Mouse (Mus musculus): ENCODE results near the gene Zfyve21. TPM values are rescaled to one million over a fixed set of nuclear protein-coding genes. Genes with fewer than 3 reads are reported as not detected.

Zfyve21 gene
- polyA plus RNA-seq, 2 experiments, result 38.4 to 52.0 TPM

DNA sequence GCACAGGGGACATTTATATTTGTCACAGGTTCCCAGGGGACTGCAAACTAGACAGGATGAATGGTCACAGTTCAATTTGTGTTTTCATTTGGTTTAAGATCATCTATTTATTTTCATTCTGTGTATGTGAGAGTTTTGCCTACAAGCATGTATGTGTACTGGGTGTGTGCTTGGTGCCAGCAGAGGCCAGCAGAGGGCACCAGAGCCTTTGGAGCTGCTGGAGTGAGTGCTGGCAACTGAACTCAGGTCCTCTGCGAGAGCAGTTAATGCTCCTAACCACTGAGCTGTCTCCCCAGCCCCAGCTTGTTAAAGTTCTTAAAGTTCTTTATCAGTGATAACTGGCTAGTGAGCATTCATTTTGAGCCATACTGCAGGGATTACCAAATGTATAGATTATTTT, 34.4 kb upstream of the Zfyve21 start:
- Histone ChIP-seq H3K4me2 (ENCODE audit: low read depth) (no peak overlapping the region), H3K4me3 (ENCODE audit: insufficient read depth in 1 of 2, low read depth in 2 of 2, low read length in 2 of 2) (no peak overlapping the region), H3K9ac (replicated peaks) (no peak overlapping the region), H3K27me3 (ENCODE audit: control insufficient read depth, insufficient read depth, low read length) (no peaks in the 10 kb centered on the region), H3K9me3 (ENCODE audit: control insufficient read depth, low read length) (no peaks in the 10 kb centered on the region), H3K36me3 (replicated peaks; ENCODE audit: control insufficient read depth, insufficient read depth, low read depth) (peaks cover 38% of the 10 kb centered on the region), H3K27ac (no peak overlapping the region), H3K4me1 (replicated peaks; ENCODE audit: control insufficient read depth in 2 of 2, insufficient read depth in 2 of 2, low read length in 1 of 2) (no peaks in the 10 kb centered on the region)
- TF ChIP-seq EP300 (IDR thresholded peaks at IDR 0.05; ENCODE audit: low read depth) (no peak), CTCF (IDR thresholded peaks at IDR 0.05; ENCODE audit: low read depth) (peak; percentile 63)
- ATAC-seq (ENCODE audit: insufficient read depth) (no peak), DNase-seq (ENCODE audit: low read depth in 3 of 3, low spot score in 3 of 3) (no peak)
- WGBS (ENCODE audit: insufficient replicate concordance), result 86% methylated on average over 1 of the region's 1 CpGs

DNA sequence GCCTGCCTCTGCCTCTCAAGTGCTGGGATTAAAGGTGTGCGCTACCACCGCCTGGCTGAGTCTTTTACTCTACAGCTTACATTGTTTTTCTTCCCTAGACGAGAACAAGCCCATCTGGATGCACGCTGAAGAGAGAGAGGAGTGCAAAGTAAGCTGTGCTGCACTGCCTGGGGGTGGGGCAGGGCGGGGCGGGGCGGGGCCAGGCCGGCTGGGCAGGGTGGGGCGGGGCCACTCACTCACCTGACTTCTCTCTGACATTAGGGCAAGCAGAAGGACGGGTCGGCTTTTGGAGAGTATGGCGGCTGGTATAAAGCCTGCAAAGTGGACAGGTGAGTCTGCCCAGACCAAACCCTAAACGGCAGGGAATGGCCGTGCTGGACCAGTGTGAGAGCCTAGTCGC, 28.8 kb upstream of the Zfyve21 start:
- Histone ChIP-seq H3K9me3 (ENCODE audit: control insufficient read depth, low read length) (no peaks in the 10 kb centered on the region), H3K36me3 (replicated peaks; ENCODE audit: control insufficient read depth, insufficient read depth, low read depth) (peaks cover 27% of the 10 kb centered on the region), H3K4me1 (replicated peaks; ENCODE audit: control insufficient read depth in 2 of 2, insufficient read depth in 2 of 2, low read length in 1 of 2) (peaks cover 0 to 9% of the 10 kb centered on the region in 2 experiments; a peak in 3 of 4 replicates), H3K27me3 (ENCODE audit: control insufficient read depth, insufficient read depth, low read length) (no peaks in the 10 kb centered on the region), H3K4me2 (ENCODE audit: low read depth) (no peak overlapping the region), H3K27ac (no peak overlapping the region), H3K4me3 (ENCODE audit: insufficient read depth in 1 of 2, low read depth in 2 of 2, low read length in 2 of 2) (no peak overlapping the region), H3K9ac (replicated peaks) (no peak overlapping the region)
- WGBS (ENCODE audit: insufficient replicate concordance), result 67% methylated on average over 14 of the region's 15 CpGs
- ATAC-seq (ENCODE audit: insufficient read depth), result no peak
- TF ChIP-seq CTCF (IDR thresholded peaks at IDR 0.05; ENCODE audit: low read depth) (no peak), EP300 (IDR thresholded peaks at IDR 0.05; ENCODE audit: low read depth) (no peak)
- DNase-seq (ENCODE audit: low read depth in 3 of 3, low spot score in 3 of 3), result no peak

DNA sequence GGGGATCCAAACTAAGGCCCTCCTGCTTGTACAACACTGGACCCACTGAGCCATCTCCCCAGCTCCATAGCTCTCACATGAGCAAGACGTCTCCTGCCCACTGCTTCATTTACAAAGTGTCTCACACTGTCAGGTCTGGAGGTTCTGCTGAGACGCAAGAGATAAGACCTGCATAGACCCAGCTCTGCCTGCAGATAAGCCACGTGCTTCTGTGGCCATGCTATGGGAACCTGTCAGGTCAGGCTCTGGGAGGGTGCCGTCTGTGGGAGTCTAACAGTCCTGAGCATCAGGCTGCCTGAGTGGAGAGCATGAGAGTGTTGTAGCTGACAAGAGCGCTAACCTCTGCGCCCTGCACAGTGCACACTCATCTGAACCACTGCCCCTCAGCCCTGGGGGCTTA, 27.0 kb upstream of the Zfyve21 start:
- H3K27ac ChIP-seq, result no peak overlapping the region
- H3K4me1 ChIP-seq (replicated peaks; ENCODE audit: control insufficient read depth in 2 of 2, insufficient read depth in 2 of 2, low read length in 1 of 2), result peaks cover 0 to 9% of the 10 kb centered on the region in 2 experiments; a peak in 3 of 4 replicates
- no peak overlapping the region for H3K4me3 ChIP-seq (ENCODE audit: insufficient read depth in 1 of 2, low read depth in 2 of 2, low read length in 2 of 2)
- no peak for DNase-seq (ENCODE audit: low read depth in 3 of 3, low spot score in 3 of 3)
- no peak for TF ChIP-seq CTCF (IDR thresholded peaks at IDR 0.05; ENCODE audit: low read depth)
- no peak for TF ChIP-seq EP300 (IDR thresholded peaks at IDR 0.05; ENCODE audit: low read depth)
- H3K9ac ChIP-seq (replicated peaks), result no peak overlapping the region
- peaks cover 27% of the 10 kb centered on the region for H3K36me3 ChIP-seq (replicated peaks; ENCODE audit: control insufficient read depth, insufficient read depth, low read depth)
- 44% methylated on average over 6 of the region's 6 CpGs for WGBS (ENCODE audit: insufficient replicate concordance)
- ATAC-seq (ENCODE audit: insufficient read depth), result peak; percentile 73
- H3K27me3 ChIP-seq (ENCODE audit: control insufficient read depth, insufficient read depth, low read length), result no peaks in the 10 kb centered on the region
- no peak overlapping the region for H3K4me2 ChIP-seq (ENCODE audit: low read depth)
- H3K9me3 ChIP-seq (ENCODE audit: control insufficient read depth, low read length), result no peaks in the 10 kb centered on the region

DNA sequence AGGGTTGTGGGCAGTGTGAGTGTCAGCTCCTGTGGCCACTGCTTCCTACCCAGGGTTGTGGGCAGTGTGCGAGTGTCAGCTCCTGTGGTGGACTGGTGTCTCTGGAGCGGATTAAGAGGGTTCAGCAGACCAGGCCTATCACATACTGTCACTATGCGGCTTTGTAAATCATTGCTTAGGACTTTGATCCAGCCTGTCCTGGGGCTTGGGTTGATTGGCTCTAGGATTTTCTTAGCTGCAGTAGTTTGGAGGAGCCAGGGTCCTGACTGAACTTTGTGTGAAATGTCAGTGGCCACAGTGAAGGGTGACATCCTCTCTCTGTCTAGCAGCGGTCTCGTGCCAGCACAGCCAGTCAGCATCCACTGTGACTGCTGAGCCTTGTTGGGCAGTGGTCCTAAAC, 23.9 kb upstream of the Zfyve21 start:
- H3K36me3 ChIP-seq (replicated peaks; ENCODE audit: control insufficient read depth, insufficient read depth, low read depth), result peaks cover 20% of the 10 kb centered on the region
- no peak for TF ChIP-seq CTCF (IDR thresholded peaks at IDR 0.05; ENCODE audit: low read depth)
- no peak for TF ChIP-seq EP300 (IDR thresholded peaks at IDR 0.05; ENCODE audit: low read depth)
- peak overlapping the region; percentile 33; the same call in 1 of the 2 replicates for H3K27ac ChIP-seq
- H3K4me3 ChIP-seq (ENCODE audit: insufficient read depth in 1 of 2, low read depth in 2 of 2, low read length in 2 of 2), result no peak overlapping the region
- DNase-seq (ENCODE audit: low read depth in 3 of 3, low spot score in 3 of 3) (no peak), ATAC-seq (ENCODE audit: insufficient read depth) (peak; percentile 42)
- no peaks in the 10 kb centered on the region for H3K9me3 ChIP-seq (ENCODE audit: control insufficient read depth, low read length)
- H3K4me1 ChIP-seq (replicated peaks; ENCODE audit: control insufficient read depth in 2 of 2, insufficient read depth in 2 of 2, low read length in 1 of 2), result peaks cover 2 to 9% of the 10 kb centered on the region in 2 experiments; a peak in 3 of 4 replicates
- H3K4me2 ChIP-seq (ENCODE audit: low read depth), result no peak overlapping the region
- WGBS (ENCODE audit: insufficient replicate concordance), result 79% methylated on average over 5 of the region's 5 CpGs
- H3K27me3 ChIP-seq (ENCODE audit: control insufficient read depth, insufficient read depth, low read length), result no peaks in the 10 kb centered on the region
- H3K9ac ChIP-seq (replicated peaks), result no peak overlapping the region

DNA sequence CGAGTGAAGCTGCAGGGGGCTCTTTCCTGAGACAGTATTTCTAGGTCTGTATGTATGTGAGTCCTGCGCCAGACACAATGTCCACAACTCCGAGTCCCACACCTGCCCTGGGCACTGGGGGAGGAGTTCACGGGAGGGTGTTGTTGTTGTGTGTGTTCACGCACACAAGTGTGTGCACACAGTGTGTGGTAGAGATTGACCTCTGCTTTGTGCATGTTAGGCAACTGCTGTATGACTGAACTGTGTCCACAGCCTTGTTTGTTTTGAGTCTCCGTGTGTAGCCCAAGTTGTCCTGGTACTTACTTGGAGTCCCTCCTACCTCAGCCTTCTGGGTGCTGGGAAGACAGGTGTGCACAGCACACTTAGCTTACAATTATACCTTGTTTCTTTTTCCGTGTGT, 23.3 kb upstream of the Zfyve21 start:
- WGBS (ENCODE audit: insufficient replicate concordance), result 77% methylated on average over 7 of the region's 7 CpGs
- Histone ChIP-seq H3K9me3 (ENCODE audit: control insufficient read depth, low read length) (no peaks in the 10 kb centered on the region), H3K36me3 (replicated peaks; ENCODE audit: control insufficient read depth, insufficient read depth, low read depth) (peaks cover 18% of the 10 kb centered on the region), H3K9ac (replicated peaks) (no peak overlapping the region), H3K4me1 (replicated peaks; ENCODE audit: control insufficient read depth in 2 of 2, insufficient read depth in 2 of 2, low read length in 1 of 2) (peaks cover 2 to 9% of the 10 kb centered on the region in 2 experiments; a peak in 2 of 4 replicates), H3K4me2 (ENCODE audit: low read depth) (no peak overlapping the region), H3K4me3 (ENCODE audit: insufficient read depth in 1 of 2, low read depth in 2 of 2, low read length in 2 of 2) (no peak overlapping the region), H3K27ac (peak overlapping the region; percentile 33; the same call in 1 of the 2 replicates), H3K27me3 (ENCODE audit: control insufficient read depth, insufficient read depth, low read length) (no peaks in the 10 kb centered on the region)
- no peak for ATAC-seq (ENCODE audit: insufficient read depth)
- no peak for DNase-seq (ENCODE audit: low read depth in 3 of 3, low spot score in 3 of 3)
- TF ChIP-seq CTCF (IDR thresholded peaks at IDR 0.05; ENCODE audit: low read depth) (no peak), EP300 (IDR thresholded peaks at IDR 0.05; ENCODE audit: low read depth) (no peak)
